Mouse (Mus musculus): ENCODE data around the gene Hoxb5. TPM values are rescaled to one million over a fixed set of nuclear protein-coding genes. Genes with fewer than 3 reads are reported as not detected.

Gene Hoxb5
- polyA plus RNA-seq, 1 experiment from 2014 or later = not detected

DNA sequence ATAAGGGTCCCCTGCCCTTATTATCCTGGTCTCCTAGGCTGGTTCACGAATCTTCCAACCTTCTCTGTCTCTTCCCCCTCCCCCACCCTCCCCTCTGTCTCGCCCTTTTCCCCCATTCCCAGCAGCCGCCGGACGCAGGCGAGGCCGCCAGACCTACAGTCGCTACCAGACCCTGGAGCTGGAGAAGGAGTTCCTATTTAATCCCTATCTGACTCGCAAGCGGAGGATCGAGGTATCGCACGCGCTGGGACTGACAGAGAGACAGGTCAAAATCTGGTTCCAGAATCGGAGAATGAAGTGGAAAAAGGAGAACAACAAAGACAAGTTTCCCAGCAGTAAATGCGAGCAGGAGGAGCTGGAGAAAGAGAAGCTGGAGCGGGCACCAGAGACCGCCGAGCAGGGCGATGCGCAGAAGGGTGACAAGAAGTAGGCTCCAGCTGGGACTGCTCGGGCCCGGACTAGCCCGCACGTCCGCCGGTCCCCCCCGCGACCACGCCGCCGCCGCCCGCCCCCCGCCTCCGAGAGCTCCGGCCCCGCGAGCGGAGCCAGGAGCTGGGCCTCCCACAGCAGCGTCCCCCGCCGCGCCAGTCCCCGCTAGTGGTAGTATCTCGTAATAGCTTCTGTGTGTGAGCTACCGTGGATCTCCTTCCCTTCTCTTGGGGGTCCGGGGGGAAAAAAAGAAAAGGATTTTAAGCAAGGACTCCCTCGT is 18.9 kb upstream of the Hoxb5 start:
- Histone ChIP-seq H3K4me2 (replicated peaks) (peak overlapping the region; percentile 44), H3K36me3 (no peaks in the 10 kb centered on the region), H3K4me3 (replicated peaks) (peak overlapping the region; percentile 27), H3K9ac (no peak overlapping the region), H3K4me1 (peaks cover 20% of the 10 kb centered on the region), H3K27me3 (peaks cover 99% of the 10 kb centered on the region), H3K27ac (replicated peaks) (no peak overlapping the region), H3K9me3 (replicated peaks) (no peaks in the 10 kb centered on the region)
- under 1% methylated on average over 47 of the region's 49 CpGs for WGBS
- ATAC-seq (ENCODE audit: insufficient number of reproducible peaks, low FRiP score, low TSS enrichment, low read depth) = 0 out of 2 replicates have a peak, but pooled peaks have one; percentile 39

DNA sequence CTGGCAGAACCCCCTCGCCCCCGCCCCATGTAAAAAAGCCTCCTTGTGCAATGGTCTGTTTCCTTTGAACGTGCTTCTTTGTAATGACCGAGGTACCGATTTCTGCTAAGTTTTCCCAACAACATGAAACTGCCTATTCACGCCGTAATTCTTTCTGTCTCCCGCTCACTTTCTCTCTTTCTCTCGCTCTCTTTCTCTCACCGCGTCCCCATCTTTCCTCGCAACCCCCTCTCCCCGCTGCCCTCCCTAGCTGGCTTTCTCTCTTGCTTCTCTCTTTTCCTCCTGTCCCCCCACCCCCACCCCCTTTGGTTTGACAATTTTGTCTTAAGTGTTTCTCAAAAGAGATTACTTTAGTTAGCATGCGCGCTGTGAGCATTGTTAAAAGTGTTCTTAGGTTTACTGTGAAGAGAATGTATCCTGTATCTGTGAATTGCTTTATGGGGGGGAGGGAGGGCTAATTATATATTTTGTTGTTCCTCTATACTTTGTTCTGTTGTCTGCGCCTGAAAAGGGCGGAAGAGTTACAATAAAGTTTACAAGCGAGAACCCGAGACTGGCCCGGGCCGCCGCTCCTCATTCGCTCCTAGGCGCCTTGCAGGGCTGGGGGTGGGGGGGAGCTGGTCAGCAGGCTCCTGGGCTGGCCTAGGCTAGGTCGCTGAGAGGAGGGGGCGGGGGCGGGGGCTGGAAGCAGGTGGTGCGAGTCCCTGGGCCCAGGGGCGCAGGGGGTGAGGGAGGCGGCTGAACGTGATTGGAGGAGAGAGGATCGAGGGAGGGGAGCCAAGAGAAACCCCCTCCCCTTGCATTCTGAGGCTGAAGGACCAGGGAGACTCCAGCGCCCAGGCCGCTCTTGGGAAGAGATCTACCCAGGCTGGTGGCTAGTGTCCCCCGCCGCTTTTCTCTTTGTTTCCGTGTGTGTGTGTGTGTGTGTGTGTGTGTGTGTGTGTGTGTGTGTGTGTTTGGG is 18.1 kb upstream of the Hoxb5 start:
- Histone ChIP-seq H3K4me3 (replicated peaks) (peak overlapping the region; percentile 27), H3K9ac (no peak overlapping the region)

DNA sequence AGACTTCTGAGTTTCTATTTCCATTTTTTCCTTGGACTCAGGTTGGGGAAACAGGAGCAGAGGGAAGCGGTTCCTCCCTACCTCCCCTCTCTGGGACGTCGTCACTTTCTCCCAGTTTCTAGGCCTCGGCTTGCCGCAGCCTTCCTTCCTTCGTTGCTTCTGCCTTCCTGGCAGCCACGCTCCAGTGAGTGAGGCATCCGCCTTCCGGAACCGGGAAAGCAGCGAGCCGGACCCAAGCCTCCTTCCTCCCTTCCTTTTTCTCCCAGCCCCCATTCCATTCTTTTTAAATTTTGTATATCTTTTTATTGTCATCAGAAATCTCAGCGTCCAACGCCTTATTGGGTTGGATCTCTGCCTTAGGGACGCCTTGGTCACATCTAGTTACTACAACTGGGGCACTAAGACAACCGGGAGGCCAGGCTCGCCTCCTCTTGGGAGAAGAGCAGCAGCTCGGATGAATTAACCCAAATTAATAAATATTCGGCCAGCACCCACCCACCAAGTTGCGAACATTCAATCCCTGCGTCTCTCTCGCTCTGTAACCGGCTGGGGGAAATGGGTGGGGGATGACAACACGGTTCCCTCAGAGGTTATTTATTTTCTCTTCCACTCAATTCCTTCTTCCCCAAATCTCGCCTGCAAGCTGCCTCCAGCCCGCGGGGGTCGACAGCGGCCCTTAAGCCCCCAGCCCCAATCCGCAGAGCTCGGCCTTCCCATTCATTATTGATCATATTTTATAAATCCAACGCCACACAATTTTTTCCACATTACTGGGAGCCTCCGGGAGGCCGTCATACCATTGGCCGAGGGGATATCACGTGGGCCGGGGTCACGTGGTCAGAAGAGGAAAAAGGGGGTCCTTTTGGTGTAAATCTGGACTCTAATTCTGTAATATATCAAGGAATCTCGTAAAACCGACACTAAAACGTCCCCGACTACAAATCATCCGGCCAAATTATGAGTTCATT is 17.1 kb upstream of the Hoxb5 start, which contains the start of gene Hoxb7:
TSS of gene Hoxb7 (plus strand) at position 853 of the 968 bp plus-strand sequence.
- 2% methylated on average over 43 of the region's 43 CpGs for WGBS
- H3K9me3 ChIP-seq (replicated peaks) = no peaks in the 10 kb centered on the region
- H3K27ac ChIP-seq (replicated peaks) = no peak within 1 kb of the TSS
- H3K4me2 ChIP-seq (replicated peaks) = no peak within 1 kb of the TSS
- H3K9ac ChIP-seq = no peak within 1 kb of the TSS
- H3K36me3 ChIP-seq = no peaks in the 10 kb centered on the region
- H3K4me3 ChIP-seq (replicated peaks) = 0 out of 2 replicates have a peak within 1 kb of the TSS, but pooled peaks have one; percentile 8
- peaks cover 99% of the 10 kb centered on the region for H3K27me3 ChIP-seq
- peaks cover 20% of the 10 kb centered on the region for H3K4me1 ChIP-seq
- ATAC-seq (ENCODE audit: insufficient number of reproducible peaks, low FRiP score, low TSS enrichment, low read depth) = no peak

More for the DNA sequence above, 18.1 kb upstream of the Hoxb5 start:
- Histone ChIP-seq H3K9me3 (replicated peaks) (no peaks in the 10 kb centered on the region), H3K4me1 (peaks cover 20% of the 10 kb centered on the region), H3K27me3 (peaks cover 99% of the 10 kb centered on the region), H3K27ac (replicated peaks) (no peak overlapping the region), H3K4me2 (replicated peaks) (peak overlapping the region; percentile 44; the same call in 1 of the 2 replicates), H3K36me3 (no peaks in the 10 kb centered on the region)
- WGBS = 2% methylated on average over 33 of the region's 37 CpGs
- no peak for ATAC-seq (ENCODE audit: insufficient number of reproducible peaks, low FRiP score, low TSS enrichment, low read depth)

DNA sequence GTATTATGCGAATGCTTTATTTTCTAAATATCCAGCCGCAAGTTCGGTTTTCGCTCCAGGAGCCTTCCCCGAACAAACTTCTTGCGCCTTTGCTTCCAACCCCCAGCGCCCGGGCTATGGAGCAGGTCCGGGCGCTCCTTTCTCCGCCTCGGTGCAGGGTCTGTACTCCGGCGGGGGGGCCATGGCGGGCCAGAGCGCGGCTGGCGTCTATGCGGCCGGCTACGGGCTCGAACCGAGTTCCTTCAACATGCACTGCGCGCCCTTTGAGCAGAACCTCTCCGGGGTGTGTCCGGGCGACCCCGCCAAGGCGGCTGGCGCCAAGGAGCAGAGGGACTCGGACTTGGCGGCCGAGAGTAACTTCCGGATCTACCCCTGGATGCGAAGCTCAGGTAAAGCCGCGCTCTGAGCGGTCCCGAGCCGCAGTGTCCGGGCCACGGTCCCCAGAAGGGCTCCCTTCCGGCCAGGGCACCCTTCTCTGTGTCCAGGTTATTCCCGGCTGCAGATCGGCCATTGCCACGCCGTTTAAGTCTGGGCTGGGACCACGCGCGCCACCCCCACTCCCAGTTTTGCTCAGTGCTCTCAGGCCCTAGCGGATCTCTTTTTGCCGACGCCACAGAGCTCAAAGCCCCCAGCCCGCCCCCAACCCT is 16.3 kb upstream of the Hoxb5 start:
- Histone ChIP-seq H3K4me1 (peaks cover 20% of the 10 kb centered on the region), H3K9ac (no peak overlapping the region), H3K36me3 (no peaks in the 10 kb centered on the region), H3K27ac (replicated peaks) (no peak overlapping the region), H3K4me2 (replicated peaks) (no peak overlapping the region), H3K4me3 (replicated peaks) (0 out of 2 replicates have a peak overlapping the region, but pooled peaks have one; percentile 8), H3K27me3 (peaks cover 99% of the 10 kb centered on the region), H3K9me3 (replicated peaks) (no peaks in the 10 kb centered on the region)
- WGBS = 1% methylated on average over 55 of the region's 55 CpGs
- ATAC-seq (ENCODE audit: insufficient number of reproducible peaks, low FRiP score, low TSS enrichment, low read depth) = no peak

DNA sequence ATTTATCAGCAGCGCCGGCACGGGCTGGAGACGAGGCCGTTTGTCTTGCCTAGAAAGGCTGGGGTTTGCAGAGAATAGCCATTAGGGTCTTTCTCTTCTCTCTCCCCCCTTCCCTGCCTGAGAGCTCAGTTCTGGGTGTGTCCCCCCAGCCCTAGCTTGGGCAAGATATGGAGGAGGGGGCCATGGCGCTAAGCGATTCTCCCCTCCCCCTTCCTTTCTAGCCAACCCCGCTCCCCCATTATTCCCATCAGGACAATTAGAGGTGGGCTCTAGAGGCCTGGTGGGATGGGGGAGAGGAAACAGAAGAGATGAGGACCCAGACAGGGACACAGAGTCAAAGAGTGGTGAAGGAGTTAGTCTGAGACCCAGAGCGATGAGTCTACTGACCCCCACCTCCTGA is 15.7 kb upstream of the Hoxb5 start:
- Histone ChIP-seq H3K4me3 (replicated peaks) (no peak overlapping the region), H3K27ac (replicated peaks) (no peak overlapping the region), H3K4me1 (peaks cover 20% of the 10 kb centered on the region), H3K36me3 (no peaks in the 10 kb centered on the region), H3K9ac (no peak overlapping the region), H3K9me3 (replicated peaks) (no peaks in the 10 kb centered on the region), H3K27me3 (peaks cover 99% of the 10 kb centered on the region), H3K4me2 (replicated peaks) (no peak overlapping the region)
- under 1% methylated on average over 9 of the region's 9 CpGs for WGBS
- no peak for ATAC-seq (ENCODE audit: insufficient number of reproducible peaks, low FRiP score, low TSS enrichment, low read depth)

DNA sequence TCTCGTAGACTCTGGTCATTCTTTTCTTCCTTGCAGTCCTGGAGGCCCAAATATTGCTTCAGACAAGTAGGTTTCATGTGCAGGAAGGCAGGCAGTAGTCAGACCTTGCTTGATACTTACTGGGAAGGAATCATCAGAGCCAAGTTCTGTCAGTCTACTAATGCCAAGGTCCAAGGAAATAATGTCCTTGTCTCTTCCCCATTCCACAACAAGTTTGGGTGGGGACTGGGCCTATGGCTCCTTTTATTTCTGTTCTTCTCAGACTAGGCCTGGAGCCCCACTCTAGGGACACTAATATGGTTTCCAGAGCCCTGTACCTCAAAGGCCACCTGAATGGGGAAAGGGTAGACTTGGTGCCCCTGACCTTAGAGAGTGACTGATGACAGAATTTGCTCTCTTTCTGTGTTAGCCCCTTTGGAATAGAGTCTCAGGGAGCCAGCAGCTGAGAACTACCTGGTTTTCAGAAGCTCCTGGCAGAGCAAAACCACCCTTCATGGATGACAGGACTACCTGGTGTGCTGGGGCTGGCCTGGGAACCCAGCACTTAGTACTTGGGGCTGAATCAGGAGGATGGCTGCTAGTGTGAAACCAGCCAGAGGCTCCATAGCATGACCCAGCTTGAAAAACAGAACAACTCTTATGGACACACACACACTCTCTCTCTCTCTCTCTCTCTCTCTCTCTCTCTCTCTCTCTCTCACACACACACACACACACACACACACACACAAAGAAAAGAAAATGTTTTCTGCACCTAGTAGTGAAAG is 14.5 kb upstream of the Hoxb5 start:
- H3K9ac ChIP-seq = no peak overlapping the region
- H3K4me3 ChIP-seq (replicated peaks) = no peak overlapping the region
- H3K36me3 ChIP-seq = no peaks in the 10 kb centered on the region
- H3K4me1 ChIP-seq = peaks cover 14% of the 10 kb centered on the region
- H3K4me2 ChIP-seq (replicated peaks) = no peak overlapping the region
- H3K27me3 ChIP-seq = peaks cover 99% of the 10 kb centered on the region
- H3K9me3 ChIP-seq (replicated peaks) = no peaks in the 10 kb centered on the region
- ATAC-seq (ENCODE audit: insufficient number of reproducible peaks, low FRiP score, low TSS enrichment, low read depth) = no peak
- 6% methylated on average over 1 of the region's 1 CpGs for WGBS
- no peak overlapping the region for H3K27ac ChIP-seq (replicated peaks)

DNA sequence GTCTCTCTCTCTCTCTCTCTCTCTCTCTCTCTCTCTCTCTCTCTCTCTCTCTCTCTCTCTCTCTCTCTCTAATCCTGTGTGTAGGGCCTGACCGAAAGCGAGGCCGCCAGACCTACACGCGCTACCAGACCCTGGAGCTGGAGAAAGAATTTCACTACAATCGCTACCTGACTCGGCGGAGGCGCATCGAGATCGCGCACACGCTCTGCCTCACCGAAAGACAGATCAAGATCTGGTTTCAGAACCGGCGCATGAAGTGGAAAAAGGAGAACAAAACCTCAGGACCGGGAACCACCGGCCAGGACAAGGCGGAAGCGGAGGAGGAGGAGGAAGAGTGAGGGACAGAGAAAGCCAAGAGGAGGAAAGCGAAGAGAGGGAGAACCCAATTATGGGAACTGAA is 13.8 kb upstream of the Hoxb5 start:
- no peak overlapping the region for H3K4me2 ChIP-seq (replicated peaks)
- no peak overlapping the region for H3K4me3 ChIP-seq (replicated peaks)
- no peaks in the 10 kb centered on the region for H3K36me3 ChIP-seq
- peaks cover 99% of the 10 kb centered on the region for H3K27me3 ChIP-seq
- ATAC-seq (ENCODE audit: insufficient number of reproducible peaks, low FRiP score, low TSS enrichment, low read depth) = no peak
- H3K27ac ChIP-seq (replicated peaks) = no peak overlapping the region
- no peaks in the 10 kb centered on the region for H3K9me3 ChIP-seq (replicated peaks)
- H3K9ac ChIP-seq = no peak overlapping the region
- peaks cover 9% of the 10 kb centered on the region for H3K4me1 ChIP-seq
- 2% methylated on average over 21 of the region's 21 CpGs for WGBS

DNA sequence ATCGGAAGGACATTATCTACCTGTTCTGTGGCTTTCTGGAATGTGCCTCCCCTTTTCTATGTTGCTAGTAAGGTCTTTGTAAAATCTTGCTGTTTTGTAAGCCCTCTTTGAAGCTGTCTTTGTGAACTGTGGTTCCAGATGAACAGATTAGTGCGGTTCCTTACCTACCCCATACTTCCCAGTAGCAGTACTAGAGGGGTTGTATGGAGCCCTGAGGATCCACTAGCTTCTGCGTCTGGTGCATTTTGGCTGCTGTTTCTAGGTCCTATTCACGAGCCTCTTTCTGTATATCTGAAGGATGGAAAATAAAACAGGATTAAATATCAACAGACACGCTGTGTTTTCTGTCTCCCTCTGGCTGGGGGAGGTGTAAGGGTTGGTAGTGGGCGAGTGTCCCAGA is 13.3 kb upstream of the Hoxb5 start:
- no peaks in the 10 kb centered on the region for H3K9me3 ChIP-seq (replicated peaks)
- H3K4me3 ChIP-seq (replicated peaks) = no peak overlapping the region
- no peak overlapping the region for H3K27ac ChIP-seq (replicated peaks)
- H3K36me3 ChIP-seq = no peaks in the 10 kb centered on the region
- no peak overlapping the region for H3K4me2 ChIP-seq (replicated peaks)
- ATAC-seq (ENCODE audit: insufficient number of reproducible peaks, low FRiP score, low TSS enrichment, low read depth) = no peak
- peaks cover 99% of the 10 kb centered on the region for H3K27me3 ChIP-seq
- H3K9ac ChIP-seq = no peak overlapping the region
- H3K4me1 ChIP-seq = peaks cover 4% of the 10 kb centered on the region; the same call in 1 of the 2 replicates
- 8% methylated on average over 6 of the region's 6 CpGs for WGBS

DNA sequence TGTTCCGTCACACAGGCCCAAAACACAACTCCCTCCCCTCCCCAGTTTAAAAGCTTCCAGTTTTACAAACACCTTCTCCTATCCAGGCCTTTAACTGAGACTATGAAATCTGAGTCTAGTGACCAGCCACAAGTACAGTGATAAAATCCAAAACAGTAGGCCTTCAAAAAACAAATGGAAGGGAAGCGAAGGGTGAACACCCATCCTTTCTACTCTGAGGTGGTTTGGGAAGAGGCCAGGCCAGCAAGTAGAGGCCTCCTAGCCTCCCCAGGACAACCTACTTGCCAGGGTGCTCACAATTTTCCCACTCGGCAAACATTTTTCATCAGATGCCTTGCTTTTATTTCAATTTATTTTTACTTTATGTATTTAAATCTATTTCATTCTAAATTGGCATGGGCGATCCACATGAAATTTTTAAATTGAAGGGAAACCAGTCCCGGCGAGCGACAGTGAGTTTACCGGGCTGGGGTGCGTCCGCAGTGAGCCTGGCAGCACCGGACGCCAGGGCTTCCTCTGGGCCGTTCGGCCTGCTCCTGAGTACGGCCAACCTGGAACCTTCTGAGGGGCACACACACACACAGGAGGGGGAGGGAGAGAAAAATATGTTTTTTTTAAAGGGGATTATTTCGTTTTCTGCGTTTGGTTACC is 12.3 kb upstream of the Hoxb5 start:
- H3K36me3 ChIP-seq = no peaks in the 10 kb centered on the region
- H3K27me3 ChIP-seq = peaks cover 100% of the 10 kb centered on the region
- ATAC-seq (ENCODE audit: insufficient number of reproducible peaks, low FRiP score, low TSS enrichment, low read depth) = no peak
- WGBS = 5% methylated on average over 17 of the region's 17 CpGs
- no peaks in the 10 kb centered on the region for H3K9me3 ChIP-seq (replicated peaks)
- peaks cover 2% of the 10 kb centered on the region; the same call in 1 of the 2 replicates for H3K4me1 ChIP-seq
- H3K9ac ChIP-seq = no peak overlapping the region
- H3K4me2 ChIP-seq (replicated peaks) = no peak overlapping the region
- H3K27ac ChIP-seq (replicated peaks) = no peak overlapping the region
- no peak overlapping the region for H3K4me3 ChIP-seq (replicated peaks)

Measured in embryonic facial prominence, embryonic 15.5 days (tissue).